Mouse (Mus musculus): ENCODE measurements at regions not wholly inside any gene's neighbourhood (a gene's known extent, or its start where the extent isn't known, plus 50 kb on each side); places are given as distances from the start of the nearest gene placed in this dataset.
"Not testable (repeated sequence)": the region's sequence is repeated elsewhere in the genome, so short reads cannot be mapped to it uniquely, and the experiment has no call there.

DNA sequence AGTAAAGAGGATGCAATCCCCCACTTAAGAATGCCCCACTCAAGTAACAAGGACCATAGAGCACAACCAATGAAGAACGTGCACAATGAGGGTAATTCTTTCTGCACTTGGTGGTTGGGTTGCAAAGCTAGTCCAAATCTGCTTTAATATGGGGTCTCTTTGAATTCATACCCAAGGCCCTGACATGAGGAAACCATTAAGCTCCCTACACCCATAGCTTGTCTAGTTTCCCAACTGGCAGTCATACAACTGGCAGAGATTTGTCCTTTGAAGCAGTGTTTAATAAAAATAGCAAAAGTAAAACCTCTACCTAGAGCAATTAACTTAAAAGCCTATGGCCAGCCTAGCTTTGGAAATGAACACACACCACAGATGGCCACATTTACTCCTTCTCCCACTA, 411.0 kb upstream of the Cdh5 start:
- no peak overlapping the region for H3K4me3 ChIP-seq
- no peaks in the 10 kb centered on the region for H3K9me3 ChIP-seq
- no peak overlapping the region for H3K4me2 ChIP-seq
- H3K27me3 ChIP-seq (replicated peaks), result no peaks in the 10 kb centered on the region
- ATAC-seq (replicated peaks), result no peak
- H3K9ac ChIP-seq, result no peak overlapping the region
- no peaks in the 10 kb centered on the region for H3K36me3 ChIP-seq (replicated peaks)
- 83% methylated on average over 1 of the region's 1 CpGs for WGBS
- no peaks in the 10 kb centered on the region; the same call in 1 of the 2 replicates for H3K4me1 ChIP-seq
- no peak overlapping the region for H3K27ac ChIP-seq

DNA sequence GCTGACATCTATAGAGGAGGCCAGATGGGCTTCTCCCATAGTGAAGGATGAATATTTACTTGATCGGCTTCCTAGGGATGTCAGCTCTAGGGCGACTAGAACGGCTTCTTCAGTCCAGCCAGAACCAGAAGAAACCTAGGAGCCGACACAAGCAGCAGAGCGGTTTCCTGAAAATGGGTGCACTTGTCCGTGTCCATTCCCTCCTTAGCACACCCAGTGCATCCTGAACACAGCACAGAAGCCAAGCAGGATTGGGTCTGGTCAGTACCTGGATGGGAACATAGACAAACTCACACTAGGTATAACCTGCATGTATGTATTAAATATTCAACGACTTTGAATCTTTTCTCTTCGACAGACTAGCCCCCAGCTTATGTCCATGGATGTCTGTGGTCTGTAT, 407.9 kb upstream of the Cdh5 start:
- Histone ChIP-seq H3K4me3 (no peak overlapping the region), H3K36me3 (replicated peaks) (no peaks in the 10 kb centered on the region), H3K27me3 (replicated peaks) (no peaks in the 10 kb centered on the region), H3K4me2 (no peak overlapping the region), H3K4me1 (no peaks in the 10 kb centered on the region; the same call in 1 of the 2 replicates), H3K27ac (no peak overlapping the region), H3K9me3 (no peaks in the 10 kb centered on the region), H3K9ac (no peak overlapping the region)
- no peak for ATAC-seq (replicated peaks)
- 96% methylated on average over 8 of the region's 8 CpGs for WGBS

DNA sequence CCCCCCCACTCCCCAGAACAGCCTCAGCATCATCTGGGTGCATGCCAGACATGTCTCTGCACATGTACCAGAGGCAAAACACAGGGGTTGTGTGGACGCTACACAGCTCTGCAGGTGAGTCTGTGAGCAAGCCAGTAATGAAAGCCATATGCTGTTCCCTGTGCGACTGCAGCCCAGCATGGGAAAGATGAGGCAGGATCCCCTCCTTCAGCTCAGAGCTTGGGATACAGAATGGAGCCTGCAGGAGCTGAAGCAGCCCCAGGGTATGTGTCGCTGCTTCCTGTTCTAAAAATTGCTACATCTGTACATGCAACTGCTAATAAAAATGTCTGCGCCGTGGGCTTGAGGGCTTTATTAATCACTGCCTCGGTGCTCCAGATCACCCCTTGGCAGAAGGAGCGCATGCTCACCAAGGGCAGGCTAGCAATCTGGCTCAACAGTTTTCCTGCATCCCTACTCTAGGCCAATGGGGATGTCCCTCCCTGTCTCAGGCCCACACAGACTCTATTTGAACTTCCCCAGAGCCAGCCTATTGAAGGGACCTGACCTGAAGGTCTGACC, 407.0 kb upstream of the Cdh5 start:
- H3K36me3 ChIP-seq (replicated peaks), result no peaks in the 10 kb centered on the region
- no peaks in the 10 kb centered on the region for H3K27me3 ChIP-seq (replicated peaks)
- no peak overlapping the region for H3K27ac ChIP-seq
- H3K4me3 ChIP-seq, result no peak overlapping the region
- no peak for ATAC-seq (replicated peaks)
- no peaks in the 10 kb centered on the region; the same call in 1 of the 2 replicates for H3K4me1 ChIP-seq
- H3K9me3 ChIP-seq, result no peaks in the 10 kb centered on the region
- no peak overlapping the region for H3K9ac ChIP-seq
- 90% methylated on average over 7 of the region's 7 CpGs for WGBS
- H3K4me2 ChIP-seq, result no peak overlapping the region

DNA sequence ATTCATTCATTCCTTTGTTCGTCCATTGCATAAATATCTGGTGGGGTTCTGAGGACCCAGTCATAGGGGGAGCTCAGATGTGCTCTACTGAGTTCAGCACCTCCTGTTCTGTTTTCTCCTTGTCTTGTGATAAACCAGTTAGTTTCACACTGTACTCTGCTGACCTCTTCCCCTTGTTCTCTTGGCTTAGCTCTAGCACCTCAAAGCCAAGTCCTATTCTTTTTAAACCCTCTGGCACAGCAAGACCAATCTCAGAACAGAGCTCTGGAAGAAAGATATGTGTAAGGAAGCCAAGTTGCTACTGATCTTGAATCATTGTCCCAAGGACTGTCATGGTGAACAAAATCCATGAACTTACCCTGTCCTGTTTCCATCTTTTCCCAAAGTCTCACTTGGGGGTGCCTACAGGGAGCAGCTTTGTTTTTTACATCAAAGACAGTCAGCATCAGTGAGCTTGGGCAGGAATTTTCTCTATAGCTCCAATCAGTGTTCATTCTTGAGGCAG, 402.4 kb upstream of the Cdh5 start:
- no peaks in the 10 kb centered on the region for H3K9me3 ChIP-seq
- WGBS, result 91% methylated on average over 1 of the region's 1 CpGs
- H3K4me1 ChIP-seq, result no peaks in the 10 kb centered on the region; the same call in 1 of the 2 replicates
- no peaks in the 10 kb centered on the region for H3K27me3 ChIP-seq (replicated peaks)
- H3K36me3 ChIP-seq (replicated peaks), result no peaks in the 10 kb centered on the region
- ATAC-seq (replicated peaks), result no peak
- no peak overlapping the region for H3K27ac ChIP-seq
- no peak overlapping the region for H3K9ac ChIP-seq
- H3K4me3 ChIP-seq, result no peak overlapping the region
- H3K4me2 ChIP-seq, result no peak overlapping the region

DNA sequence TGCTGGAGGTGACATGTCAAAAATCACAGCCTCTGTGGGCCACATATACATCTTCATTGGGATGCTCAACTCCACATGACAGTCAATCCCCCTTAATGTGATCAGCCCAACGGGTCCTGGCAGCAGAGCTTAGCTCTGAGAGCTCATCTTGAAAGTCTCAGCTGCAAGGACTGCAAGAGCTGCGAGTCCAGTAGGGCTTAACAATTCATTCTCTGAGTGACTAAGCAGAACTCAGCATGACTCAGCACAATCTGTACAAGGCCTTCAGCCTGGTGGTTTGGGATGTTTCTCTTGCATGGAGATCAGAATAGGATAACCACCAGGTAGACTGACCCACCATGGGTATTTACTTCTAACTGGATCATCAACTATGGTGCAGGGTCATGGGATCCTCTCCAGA, 399.2 kb upstream of the Cdh5 start:
- Histone ChIP-seq H3K36me3 (replicated peaks) (no peaks in the 10 kb centered on the region), H3K4me3 (no peak overlapping the region), H3K27ac (no peak overlapping the region), H3K4me2 (no peak overlapping the region), H3K9me3 (no peaks in the 10 kb centered on the region), H3K4me1 (no peaks in the 10 kb centered on the region), H3K27me3 (replicated peaks) (no peaks in the 10 kb centered on the region), H3K9ac (no peak overlapping the region)
- 50% methylated on average over 2 of the region's 2 CpGs for WGBS
- no peak for ATAC-seq (replicated peaks)

DNA sequence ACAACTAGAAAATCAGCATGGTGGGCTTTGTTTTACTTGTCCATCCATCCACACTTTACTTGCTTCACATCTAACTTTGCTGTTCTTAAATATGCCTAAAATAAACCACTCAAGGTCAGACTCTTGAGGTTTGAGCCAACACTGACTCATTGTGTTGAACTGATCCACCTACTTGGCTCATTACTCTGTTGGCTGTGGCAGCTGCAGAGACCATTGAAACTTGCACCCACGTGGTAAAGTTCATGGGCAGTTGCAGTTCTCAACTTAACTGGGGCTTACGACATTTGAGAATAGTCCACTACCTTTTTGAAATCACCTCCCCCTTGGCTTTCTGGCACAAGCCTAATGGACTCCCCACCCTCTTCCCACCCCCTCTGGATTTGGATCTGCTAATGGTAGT, 395.3 kb upstream of the Cdh5 start:
- Histone ChIP-seq H3K36me3 (replicated peaks) (no peaks in the 10 kb centered on the region), H3K9ac (no peak overlapping the region), H3K9me3 (no peaks in the 10 kb centered on the region), H3K27me3 (replicated peaks) (no peaks in the 10 kb centered on the region), H3K4me3 (no peak overlapping the region), H3K4me2 (no peak overlapping the region), H3K4me1 (no peaks in the 10 kb centered on the region), H3K27ac (no peak overlapping the region)
- WGBS, result 90% methylated on average over 2 of the region's 2 CpGs
- ATAC-seq (replicated peaks), result no peak

DNA sequence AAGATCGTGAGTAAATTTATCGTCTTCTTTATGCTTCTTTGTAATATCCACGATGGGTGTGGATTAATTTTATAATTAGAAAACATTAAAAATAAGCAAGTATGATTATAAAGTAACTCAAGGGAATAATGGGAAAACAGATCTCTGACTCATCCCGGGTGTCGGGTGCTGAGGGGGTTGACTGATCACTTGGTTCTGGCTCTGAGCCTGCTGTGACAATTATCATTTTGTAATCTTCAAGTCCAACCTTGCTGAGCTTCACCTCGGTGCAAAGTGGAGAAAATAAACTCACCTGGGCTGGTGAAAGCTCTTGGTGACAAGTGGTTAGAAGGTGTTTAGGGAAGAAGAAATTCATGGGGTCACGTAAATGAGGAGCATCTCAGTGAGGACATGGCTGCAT, 390.6 kb upstream of the Cdh5 start:
- not testable (repeated sequence) for H3K4me2 ChIP-seq; H3K9me3 ChIP-seq; ATAC-seq (replicated peaks); H3K9ac ChIP-seq; H3K27me3 ChIP-seq (replicated peaks); H3K4me3 ChIP-seq; H3K27ac ChIP-seq; H3K4me1 ChIP-seq; H3K36me3 ChIP-seq (replicated peaks)
- 88% methylated on average over 7 of the region's 7 CpGs for WGBS

DNA sequence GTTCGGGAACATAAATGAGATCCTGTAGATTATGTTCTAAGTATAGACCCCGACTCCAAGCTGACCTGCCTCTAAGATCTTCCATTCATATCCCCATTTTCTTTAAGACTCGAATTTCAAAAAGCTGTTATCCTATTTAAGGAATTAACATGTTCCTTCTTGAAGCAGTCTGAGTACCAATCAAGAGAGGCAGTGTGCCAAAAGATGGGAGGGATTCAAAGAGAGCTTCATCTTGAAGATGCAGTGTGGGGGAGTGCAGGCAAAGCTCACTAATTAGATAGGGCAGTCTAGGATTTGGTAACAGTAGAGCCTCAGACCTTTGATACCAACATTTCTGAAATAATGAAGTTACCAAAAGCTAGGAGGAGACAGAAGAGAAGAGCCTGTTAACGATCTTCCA, 383.7 kb upstream of the Cdh5 start:
- Histone ChIP-seq H3K4me3 (no peak overlapping the region), H3K36me3 (replicated peaks) (no peaks in the 10 kb centered on the region), H3K4me2 (no peak overlapping the region), H3K27ac (no peak overlapping the region), H3K4me1 (no peaks in the 10 kb centered on the region), H3K9me3 (no peaks in the 10 kb centered on the region), H3K27me3 (replicated peaks) (no peaks in the 10 kb centered on the region), H3K9ac (no peak overlapping the region)
- 71% methylated on average over 4 of the region's 4 CpGs for WGBS
- ATAC-seq (replicated peaks), result no peak

DNA sequence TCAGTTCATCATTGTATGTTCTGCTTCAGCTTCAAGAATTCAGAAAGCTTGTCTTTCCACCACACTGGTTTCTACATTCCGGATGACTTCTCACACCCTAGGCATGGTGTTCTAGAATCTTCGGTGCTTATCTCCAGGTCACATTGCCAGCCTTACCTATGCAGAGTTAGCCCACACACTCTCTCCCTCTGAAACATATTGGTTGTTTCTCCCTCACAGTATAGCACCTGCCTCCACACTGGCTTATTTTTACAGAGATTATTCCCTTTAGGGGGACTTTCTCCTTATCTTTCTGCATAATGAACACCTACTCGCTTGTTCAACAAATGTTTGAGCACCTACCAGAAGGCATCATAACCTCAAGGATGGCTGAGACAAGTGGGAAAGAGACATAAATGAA, 368.0 kb upstream of the Cdh5 start:
- H3K4me1 ChIP-seq, result no peaks in the 10 kb centered on the region
- H3K9ac ChIP-seq, result no peak overlapping the region
- H3K36me3 ChIP-seq (replicated peaks), result no peaks in the 10 kb centered on the region
- 94% methylated on average over 3 of the region's 3 CpGs for WGBS
- no peak overlapping the region for H3K4me2 ChIP-seq
- H3K27ac ChIP-seq, result no peak overlapping the region
- no peak for ATAC-seq (replicated peaks)
- no peak overlapping the region for H3K4me3 ChIP-seq
- H3K9me3 ChIP-seq, result no peaks in the 10 kb centered on the region
- H3K27me3 ChIP-seq (replicated peaks), result no peaks in the 10 kb centered on the region

DNA sequence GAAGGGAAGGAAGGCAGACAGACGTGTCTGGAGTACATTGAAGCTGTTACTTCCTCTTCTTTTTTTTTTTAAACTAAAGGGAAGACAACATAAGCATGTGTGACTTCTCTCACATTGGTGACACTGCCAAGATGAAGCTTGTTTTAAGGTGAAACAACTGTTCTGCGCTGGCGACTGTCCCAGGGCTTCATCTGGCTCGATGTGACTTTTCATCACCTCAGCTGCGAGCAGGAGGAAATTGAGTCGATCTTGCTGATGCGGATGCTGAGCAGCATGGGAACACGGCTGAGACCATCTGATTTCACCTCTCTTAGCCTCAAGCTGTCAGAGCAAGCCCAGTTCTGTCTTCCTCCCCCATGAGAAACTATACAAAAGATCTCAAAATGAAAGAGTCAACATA, 363.1 kb upstream of the Cdh5 start:
- Histone ChIP-seq H3K4me1 (no peaks in the 10 kb centered on the region), H3K9me3 (no peaks in the 10 kb centered on the region), H3K9ac (no peak overlapping the region), H3K36me3 (replicated peaks) (no peaks in the 10 kb centered on the region), H3K27ac (no peak overlapping the region), H3K4me3 (no peak overlapping the region), H3K27me3 (replicated peaks) (no peaks in the 10 kb centered on the region), H3K4me2 (no peak overlapping the region)
- no peak for ATAC-seq (replicated peaks)
- WGBS, result 75% methylated on average over 8 of the region's 8 CpGs

DNA sequence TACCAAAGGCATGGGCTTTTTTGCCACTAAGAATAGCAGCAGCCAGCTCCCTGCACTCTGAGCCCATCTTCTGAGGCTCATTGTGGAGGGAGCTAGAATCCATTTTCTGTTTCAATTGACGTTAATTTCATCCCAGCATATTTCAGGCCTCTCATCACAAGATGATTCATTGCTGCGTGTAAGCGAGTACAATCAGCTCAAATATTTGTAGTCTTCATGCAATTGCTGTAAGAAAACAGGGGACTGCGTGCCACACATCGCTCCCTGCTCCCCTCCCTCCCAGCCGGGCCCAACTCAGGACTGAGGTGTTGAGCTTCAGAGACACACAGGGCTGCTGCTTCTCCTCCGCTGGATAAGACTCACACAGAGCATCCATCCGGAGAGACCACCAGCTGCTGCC, 360.0 kb upstream of the Cdh5 start:
- H3K9me3 ChIP-seq, result no peaks in the 10 kb centered on the region
- no peaks in the 10 kb centered on the region for H3K36me3 ChIP-seq (replicated peaks)
- H3K27ac ChIP-seq, result no peak overlapping the region
- 65% methylated on average over 8 of the region's 8 CpGs for WGBS
- no peaks in the 10 kb centered on the region for H3K27me3 ChIP-seq (replicated peaks)
- ATAC-seq (replicated peaks), result no peak
- no peak overlapping the region for H3K4me3 ChIP-seq
- no peak overlapping the region for H3K4me2 ChIP-seq
- H3K4me1 ChIP-seq, result no peaks in the 10 kb centered on the region
- no peak overlapping the region for H3K9ac ChIP-seq

DNA sequence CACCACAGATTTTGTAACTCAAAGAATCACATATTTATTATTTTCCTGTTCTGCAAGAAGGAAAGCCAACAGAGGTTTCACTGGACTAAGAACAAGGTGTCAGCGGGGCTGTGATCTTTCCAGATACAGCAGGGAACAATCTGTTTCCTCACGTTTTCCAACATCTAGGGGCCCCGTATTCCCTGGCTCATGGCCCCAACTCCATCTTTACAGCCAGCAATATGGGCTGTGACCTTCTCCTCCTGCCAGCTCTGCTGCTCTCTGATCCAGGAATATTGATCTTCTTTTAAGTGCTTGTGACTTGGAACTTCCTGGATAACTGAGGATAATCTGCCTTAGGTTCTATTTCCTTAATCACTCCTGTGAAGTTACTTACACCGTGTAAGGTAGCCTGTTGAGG, 352.7 kb upstream of the Cdh5 start:
- Histone ChIP-seq H3K4me1 (no peaks in the 10 kb centered on the region), H3K36me3 (replicated peaks) (no peaks in the 10 kb centered on the region), H3K4me2 (no peak overlapping the region), H3K9me3 (no peaks in the 10 kb centered on the region), H3K27ac (no peak overlapping the region), H3K27me3 (replicated peaks) (no peaks in the 10 kb centered on the region), H3K9ac (no peak overlapping the region), H3K4me3 (no peak overlapping the region)
- no peak for ATAC-seq (replicated peaks)
- 83% methylated on average over 4 of the region's 4 CpGs for WGBS

DNA sequence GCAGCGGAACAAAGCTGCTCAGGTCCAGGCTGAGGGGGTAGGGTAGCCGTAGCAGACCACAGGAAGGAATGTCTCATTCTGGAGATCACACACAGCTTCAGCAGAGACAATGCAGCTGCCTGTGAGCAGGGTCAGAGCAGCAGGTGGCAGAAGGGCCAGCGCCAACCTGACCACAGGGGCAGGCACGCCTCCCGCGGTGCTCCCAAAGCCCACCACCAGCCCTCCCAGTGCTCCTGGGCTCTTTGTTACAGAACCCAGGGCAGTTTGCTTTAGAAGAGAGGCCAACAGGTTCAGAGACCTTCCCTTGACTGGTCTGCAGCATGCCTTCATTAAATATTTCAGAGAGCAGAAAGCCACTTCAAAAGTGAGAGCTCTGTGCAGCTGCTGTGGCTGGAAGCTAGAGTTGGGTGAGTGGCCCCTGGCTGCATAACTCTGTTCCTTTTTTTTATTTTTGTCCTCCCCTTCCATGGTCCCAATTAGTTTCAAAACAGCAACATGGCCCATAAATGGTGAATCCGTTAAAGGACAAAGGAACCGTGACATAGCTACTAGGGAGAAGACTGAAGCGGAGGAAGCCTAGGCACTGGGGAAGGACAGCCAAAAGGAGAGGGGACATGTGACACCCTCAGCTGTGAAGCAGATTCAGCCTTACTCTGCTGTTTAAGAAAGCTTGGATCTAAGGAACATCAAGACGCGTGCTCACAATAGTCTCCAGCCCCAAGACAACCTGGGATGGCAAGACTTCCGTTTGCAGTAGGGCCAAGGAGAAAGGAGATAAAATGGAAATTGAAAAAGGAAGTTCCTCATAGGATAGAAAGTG, 350.9 kb upstream of the Cdh5 start:
- H3K27ac ChIP-seq, result no peak overlapping the region
- no peaks in the 10 kb centered on the region for H3K27me3 ChIP-seq (replicated peaks)
- 40% methylated on average over 12 of the region's 12 CpGs for WGBS
- no peak overlapping the region for H3K9ac ChIP-seq
- H3K4me1 ChIP-seq, result no peaks in the 10 kb centered on the region
- H3K9me3 ChIP-seq, result no peaks in the 10 kb centered on the region
- H3K4me3 ChIP-seq, result no peak overlapping the region
- ATAC-seq (replicated peaks), result peak; percentile 81
- H3K4me2 ChIP-seq, result no peak overlapping the region
- H3K36me3 ChIP-seq (replicated peaks), result no peaks in the 10 kb centered on the region
